Mouse (Mus musculus): Measurements from ENCODE around the gene Rflna.

Gene Rflna

DNA sequence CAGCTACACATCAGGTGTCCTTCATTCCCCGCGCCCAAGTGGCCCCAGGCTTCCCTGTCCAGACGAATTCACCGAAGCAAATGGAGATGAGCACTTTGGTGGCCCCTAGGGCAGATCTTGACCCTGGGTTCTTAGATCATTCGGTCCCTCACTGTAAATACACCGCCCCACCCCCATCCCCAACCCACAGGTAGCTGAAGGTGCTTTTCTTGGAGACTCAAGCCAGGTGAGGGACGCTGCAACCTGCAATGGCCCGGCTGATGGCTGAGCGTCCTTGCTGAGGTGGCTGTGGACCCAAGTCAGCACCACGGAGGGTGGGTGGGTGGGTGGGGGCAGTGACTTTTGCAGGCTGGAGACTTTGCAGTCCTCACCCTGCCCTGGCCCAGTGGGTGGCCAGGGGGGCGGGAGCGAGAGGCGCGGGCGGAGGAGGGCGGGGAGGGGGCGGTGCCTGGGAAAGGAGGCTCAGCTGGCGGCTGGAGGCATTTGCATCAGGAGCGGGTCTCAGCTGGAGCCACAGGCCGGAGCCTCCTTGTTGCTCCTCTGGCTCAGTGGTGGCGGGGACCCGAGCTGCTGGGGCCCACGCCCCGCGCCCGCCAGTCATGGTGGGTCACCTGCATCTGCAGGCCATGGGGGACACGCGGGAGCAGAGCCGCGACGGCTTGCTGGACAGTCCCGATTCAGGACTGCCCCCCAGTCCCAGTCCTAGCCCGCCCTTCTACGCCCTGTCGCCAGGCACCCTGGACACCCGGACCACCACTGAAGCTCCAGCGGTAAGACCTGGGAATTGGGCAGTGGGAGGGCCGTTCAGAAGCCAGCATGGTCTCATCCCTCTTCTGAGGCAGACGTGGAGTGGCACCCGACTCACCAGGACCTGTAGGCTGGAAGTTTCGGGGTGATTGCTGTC lies at the start of gene Rflna:
Gene Rflna, plus strand, starts transcription at position 253 of the 904 bp plus-strand sequence.
- peak in 1 of 2 experiments; percentile 28 for DNase-seq

DNA sequence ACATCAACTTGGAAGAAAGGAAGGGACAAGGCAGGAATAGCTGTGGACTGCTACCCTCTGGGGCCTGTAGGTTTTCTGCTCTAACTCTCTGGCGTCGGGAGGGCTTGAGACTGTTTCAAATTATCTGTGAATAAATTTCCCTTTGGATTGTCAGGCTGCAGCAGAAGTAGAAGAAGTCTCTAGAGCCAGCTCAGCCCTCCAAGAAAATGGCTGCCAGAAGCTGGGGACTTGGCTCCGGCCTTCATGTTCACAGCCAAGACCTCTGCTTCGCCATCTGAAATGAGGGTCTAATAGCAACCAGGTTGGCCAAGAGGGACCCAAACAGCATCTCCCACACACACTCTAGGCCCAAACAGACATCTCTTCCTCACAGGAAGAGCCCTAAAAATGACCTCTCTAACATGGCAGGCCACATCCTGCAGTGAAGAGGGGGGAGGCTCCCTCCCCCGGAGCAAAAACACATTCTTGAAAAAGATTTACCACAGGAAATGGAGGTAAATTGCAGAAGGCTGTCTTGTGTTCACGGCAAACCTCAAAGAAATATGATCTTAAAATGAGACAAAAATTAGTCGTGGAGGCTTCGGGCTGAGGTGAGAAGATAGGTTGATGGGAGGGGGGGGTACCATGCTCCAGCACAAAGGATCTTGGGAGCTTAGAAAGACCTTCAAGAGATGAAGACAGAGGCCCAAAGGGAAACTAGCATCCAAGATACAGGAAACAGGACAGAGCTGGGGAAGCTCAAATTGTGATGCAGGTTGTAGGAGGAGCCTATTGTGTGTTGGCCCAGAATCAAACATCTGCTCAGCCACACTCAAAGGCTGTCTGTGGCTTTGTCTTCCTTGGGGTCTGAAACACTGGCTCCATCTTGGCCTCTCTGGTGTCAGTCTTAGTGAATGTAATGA lies 48.4 kb upstream of the Rflna start:
- no peak for DNase-seq

DNA sequence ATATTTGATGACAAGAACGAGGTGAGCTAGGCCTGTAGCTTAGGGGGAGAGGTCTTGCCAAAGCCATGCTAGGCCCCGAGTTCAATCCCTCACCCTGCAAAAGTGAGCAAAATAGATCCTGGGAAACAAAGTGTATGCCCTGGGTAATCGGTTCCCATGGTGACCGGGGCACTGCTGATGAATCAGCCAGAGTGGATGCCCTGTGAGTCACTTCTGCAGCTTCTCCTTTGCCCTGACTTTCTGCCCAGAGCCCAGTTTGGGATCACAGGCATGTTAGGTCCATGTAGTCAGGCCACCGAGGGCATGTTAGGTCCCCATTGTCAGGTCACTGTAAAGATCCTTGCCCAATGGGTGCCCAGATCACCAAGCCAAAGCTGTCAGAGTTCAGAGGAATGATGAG lies 45.5 kb upstream of the Rflna start:
- no peak for DNase-seq

- no peak for DNase-seq
Observed at GRCm38 (mm10) chr5:124959099-124959498, 43.9 kb upstream of the Rflna start.

DNA sequence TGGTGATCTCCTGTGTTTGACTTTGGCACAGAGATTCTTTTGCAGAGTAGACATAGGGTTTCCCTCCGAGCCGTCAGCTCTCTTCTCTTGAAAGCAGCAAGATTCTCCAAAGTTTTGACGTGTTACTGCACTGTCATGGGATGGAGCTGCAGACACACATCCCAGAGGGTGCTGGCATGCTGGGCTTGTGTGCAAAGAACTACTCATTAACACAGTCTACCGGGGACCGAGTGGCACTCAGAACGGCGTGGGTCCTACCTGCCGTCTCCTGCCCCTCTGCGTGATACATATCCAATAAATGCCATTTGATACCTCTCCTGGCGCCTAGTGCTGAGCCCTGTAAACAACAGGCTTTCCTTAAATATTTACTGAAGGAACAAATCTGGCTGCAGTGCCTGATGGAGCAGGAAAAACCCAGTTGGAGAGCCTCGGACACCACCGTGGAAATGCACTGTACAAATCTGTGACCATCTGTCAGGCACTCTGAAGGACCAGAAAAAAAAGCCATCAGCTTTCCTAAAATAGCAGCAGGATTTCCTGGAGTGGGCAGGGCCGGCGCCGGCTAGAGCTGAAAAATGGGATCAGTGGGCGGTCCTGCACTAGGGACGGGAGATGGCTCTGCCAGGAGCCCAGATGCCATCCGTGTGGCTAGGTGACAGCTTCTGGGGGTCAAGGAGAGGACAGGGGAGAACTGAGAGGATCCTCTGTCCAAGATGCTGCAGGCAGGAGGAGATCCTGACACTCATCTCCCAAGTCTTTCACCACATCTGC lies 42.7 kb upstream of the Rflna start:
- peak; percentile 58 to 73 for DNase-seq

DNA sequence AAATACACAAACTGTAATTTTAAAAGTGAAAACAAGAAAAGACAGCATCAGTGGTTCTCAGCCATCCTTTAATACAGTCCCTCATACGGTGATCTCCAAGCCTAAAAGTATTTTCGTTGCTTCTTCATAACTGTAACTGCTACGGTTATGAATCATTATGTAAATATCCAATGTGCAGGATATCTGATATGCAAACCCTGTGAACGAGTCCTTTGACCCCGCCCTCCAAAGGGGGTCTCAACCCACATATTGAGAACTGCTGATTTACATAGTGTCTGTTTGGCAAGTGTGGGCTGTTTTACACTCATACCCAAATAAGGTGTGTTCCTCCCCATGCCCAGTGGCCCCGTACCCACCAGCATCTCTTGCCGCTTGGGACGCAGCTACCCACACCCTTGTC lies 41.6 kb upstream of the Rflna start:
- no peak for DNase-seq

DNA sequence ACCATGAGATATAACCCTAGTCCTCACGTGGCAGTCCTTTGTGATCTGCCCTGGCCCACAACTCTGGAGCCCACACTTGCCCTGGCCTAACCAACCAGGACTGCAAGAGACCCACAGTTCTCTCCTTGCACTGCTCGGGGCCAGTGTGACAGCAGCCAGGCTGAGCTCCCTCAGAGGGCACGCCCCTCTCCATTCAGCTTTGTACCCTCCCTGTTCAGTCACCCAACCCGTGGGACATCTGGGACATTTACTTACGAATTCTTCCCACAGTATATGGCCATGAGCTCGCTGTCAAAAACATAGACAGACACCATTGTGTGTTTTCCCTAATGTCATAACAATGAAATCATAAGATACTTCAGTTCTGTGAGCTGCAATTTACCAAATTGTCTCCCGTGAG lies 40.3 kb upstream of the Rflna start:
- DNase-seq: no peak

DNA sequence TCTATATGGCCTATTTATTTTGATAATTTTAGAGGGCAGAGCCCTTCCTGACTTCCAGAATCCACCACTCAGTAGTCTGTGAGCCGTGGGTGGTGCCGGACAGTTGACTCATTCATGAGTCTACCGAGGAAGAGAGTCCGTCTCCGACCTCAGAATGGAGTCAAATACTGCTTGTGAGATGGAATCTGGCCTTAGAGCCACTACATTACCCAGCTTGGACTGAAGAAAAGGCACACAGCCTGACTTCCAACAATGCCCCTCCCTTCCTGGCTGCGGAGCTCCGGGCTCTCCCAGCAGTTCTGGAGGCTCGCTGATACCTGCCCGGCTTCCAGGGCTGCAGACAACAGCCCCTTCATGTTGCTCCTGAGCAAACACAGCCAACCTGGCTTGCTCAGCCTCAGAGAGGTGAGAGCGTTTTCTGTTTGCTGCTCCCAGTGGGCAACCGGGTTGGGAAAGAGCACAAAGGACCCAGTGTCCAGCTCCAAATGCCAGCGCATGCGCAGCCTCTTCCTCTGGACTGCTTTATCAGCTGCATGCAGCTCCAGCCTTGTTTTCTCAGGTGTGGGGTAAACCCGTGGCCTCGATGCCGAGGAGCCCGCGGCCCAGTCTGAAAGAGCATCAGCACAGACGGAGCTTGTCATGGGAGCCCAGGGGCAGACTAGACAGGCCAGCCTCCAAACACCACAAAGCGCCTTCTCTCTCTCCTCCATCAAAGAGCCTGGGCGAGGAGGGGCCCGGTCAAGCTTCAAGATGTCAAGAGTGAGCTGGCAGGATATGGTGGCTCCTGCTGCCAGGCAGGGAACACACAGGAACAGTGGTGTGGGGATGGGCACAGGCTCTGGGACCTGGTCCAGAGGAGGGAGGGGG lies 39.0 kb upstream of the Rflna start:
- peak; percentile 45 to 71 for DNase-seq

DNA sequence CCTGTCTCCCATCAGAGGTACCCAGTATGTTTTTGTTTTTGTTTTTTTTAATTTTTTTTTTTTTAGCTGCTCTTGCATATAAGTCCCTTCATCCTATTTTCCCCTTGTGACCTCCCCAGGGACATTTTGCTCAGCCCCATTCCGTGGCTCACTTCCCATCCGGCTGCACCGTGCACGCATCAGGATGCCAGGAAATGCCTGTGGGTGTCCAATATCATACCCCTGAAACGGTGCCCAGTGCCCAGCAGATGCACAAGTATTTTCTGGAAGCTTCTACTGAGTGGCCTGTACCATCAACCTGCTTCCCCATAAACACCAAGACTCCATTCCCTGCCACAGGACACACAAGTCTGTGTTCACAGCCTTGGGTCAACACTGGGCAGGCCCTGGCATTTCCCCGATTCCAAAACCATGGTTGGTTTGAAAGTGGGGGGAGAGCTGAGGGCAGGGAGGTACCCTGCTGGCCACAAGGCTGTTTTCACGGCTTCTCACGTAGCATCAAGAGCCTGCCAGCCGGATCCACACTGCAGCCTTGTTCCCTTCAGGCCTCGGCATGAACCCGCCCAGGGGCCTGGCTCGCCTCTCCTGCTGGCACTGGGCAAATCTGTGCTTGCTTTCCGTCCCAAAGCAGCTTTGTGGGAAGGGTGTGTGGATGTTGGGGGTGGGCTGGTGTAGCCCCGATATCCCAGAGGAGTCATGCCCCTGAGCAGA lies 36.2 kb upstream of the Rflna start:
- no peak for DNase-seq

DNA sequence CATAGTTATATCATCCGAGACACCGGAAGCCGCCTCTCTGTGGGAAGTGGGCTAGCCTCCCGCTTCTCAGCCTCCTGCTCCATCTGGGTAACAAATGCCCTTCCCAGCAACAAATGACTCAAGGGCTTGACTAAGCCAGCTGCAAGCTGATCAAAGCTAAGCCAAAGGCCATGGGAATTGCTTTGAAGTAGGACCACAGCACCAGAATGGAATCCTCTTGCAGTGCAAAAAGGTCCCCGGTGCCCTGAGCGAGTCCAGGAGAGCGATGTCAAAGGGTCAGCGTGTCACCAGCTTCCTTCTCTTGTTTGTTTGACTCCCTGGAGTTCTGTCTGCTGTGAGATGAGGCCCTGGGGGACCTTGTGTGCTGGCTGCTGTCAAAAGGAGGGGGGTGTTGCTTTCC lies 33.2 kb upstream of the Rflna start:
- peak in 1 of 2 experiments; percentile 21 for DNase-seq

- DNase-seq: no peak
Observed at GRCm38 (mm10) chr5:124986222-124986621, 16.8 kb upstream of the Rflna start.

DNA sequence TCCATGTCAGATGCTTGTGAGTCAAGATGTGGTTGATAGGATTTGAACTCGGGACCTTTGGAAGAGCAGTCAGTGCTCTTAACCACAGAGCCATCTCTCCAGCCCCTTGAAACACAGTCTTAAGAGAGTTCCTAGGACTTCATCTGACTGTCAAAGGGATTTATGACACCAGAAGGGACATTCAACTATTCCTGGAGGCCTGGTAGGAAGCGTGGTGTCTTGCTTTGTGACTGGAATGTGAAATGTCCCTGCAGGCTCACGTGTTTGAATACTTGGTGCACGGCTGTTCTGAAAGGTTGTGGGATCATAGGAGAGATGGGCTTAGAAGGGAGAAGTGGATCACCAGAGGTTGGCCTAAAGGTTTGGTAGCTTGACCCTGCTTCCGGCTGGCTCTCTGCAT lies 16.4 kb upstream of the Rflna start:
- DNase-seq: no peak

- no peak for DNase-seq
Observed at GRCm38 (mm10) chr5:124989724-124990123, 13.3 kb upstream of the Rflna start.

DNA sequence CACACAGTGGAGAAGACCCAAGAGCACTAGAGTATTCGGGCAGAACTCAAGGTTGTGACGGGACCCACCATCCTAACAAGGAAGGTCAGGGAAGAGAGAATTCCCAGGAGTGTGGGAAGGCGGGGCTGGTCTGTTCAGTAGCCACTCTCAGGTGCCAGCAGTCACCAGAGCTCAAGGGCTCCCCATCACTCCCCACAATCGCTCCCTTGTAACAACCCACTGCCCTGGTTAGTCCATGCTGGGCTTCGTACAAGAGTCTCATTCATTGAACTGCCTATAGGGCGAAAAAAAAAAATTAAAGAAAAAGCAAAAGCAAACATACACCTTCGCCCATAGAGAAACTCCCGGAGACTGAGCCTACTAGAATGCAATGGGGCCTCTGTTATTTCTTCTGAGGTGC lies 10.7 kb upstream of the Rflna start:
- no peak for DNase-seq

GRCm38 (mm10) chr5:124992891-124993290 lies 10.1 kb upstream of the Rflna start:
- DNase-seq: no peak

GRCm38 (mm10) chr5:124996816-124997215 lies 6.2 kb upstream of the Rflna start:
- peak in 1 of 2 experiments; percentile 34 for DNase-seq

- DNase-seq: no peak
Observed at GRCm38 (mm10) chr5:124997913-124998312, 5.1 kb upstream of the Rflna start.

GRCm38 (mm10) chr5:125000756-125001250 lies 2.2 kb upstream of the Rflna start:
- DNase-seq: no peak

DNA sequence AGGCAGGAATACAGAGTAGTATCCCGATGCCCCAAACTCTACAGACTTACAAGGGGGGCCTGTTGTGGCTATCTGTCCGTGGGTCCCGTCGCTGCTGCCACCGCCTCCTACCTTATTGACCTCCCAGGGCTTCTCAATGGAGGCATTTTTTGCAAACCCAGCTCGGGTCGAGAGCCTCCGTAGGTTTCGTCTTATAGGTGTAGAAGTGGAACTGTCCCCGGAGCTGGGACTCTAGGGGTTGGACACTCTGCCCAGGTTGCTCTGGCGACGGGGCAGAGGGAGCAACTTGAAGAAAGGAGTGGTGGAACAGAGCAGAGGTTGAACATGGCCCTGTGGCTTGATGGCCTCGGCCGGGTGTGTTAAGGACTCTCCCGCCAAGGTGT lies 843 bp downstream of the Rflna start:
- no peak for DNase-seq

- DNase-seq: no peak
Observed at GRCm38 (mm10) chr5:125005871-125006652, 3.0 kb downstream of the Rflna start.

All from lung, adult 18-20 months (tissue).